Mouse (Mus musculus) kidney, postnatal 0 days (tissue): ENCODE data around the gene Sorl1. TPM values are rescaled to one million over a fixed set of nuclear protein-coding genes. Genes with fewer than 3 reads are reported as not detected.

Experiments used
- ATAC-seq: fragments of 200-750 bp; cut with Nextera tagmentation; replicated peaks from 2 replicates; pipeline ENCODE4 v1.8.0; 2017; ENCODE audit warnings: low read depth, moderate number of reproducible peaks, moderate TSS enrichment, moderate library complexity; ENCODE audit not compliant: low FRiP score
- DNase-seq: peaks from one replicate; pipeline ENCODE4 v3.0.0-alpha.2; 2016; ENCODE audit warnings: low spot score
- H3K27ac ChIP-seq: fragments of 300-500 bp; sonication (generic); 2 replicates; pipeline ENCODE4 v1.5.1; 2014; ENCODE audit warnings: mild to moderate bottlenecking
- H3K27me3 ChIP-seq: fragments of 300-500 bp; sonication (generic); 2 replicates; pipeline ENCODE4 v1.6.1; 2014; ENCODE audit warnings: low read length, mixed read lengths; ENCODE audit not compliant: insufficient read depth
- H3K36me3 ChIP-seq: fragments of 300-500 bp; sonication (generic); 2 replicates; pipeline ENCODE4 v1.6.1; 2014; ENCODE audit warnings: low read length, mixed read lengths; ENCODE audit not compliant: insufficient read depth
- H3K4me1 ChIP-seq: fragments of 300-500 bp; sonication (generic); replicated peaks from 2 replicates; pipeline ENCODE4 v1.6.1; 2014; ENCODE audit warnings: antibody characterized with exemption, low read length, mixed read lengths; ENCODE audit not compliant: insufficient read depth
- H3K4me2 ChIP-seq: fragments of 300-500 bp; sonication (generic); 2 replicates; pipeline ENCODE4 v1.6.1; 2014; ENCODE audit warnings: mild to moderate bottlenecking, low read length, moderate library complexity, mixed read lengths
- H3K4me3 ChIP-seq: fragments of 300-500 bp; sonication (generic); replicated peaks from 2 replicates; pipeline ENCODE4 v1.5.1; 2014; ENCODE audit warnings: low read depth, low read length
- H3K9ac ChIP-seq: fragments of 300-500 bp; sonication (generic); 2 replicates; pipeline ENCODE4 v1.6.1; 2014; ENCODE audit warnings: low read depth, low read length
- H3K9me3 ChIP-seq: fragments of 300-500 bp; sonication (generic); replicated peaks from 2 replicates; pipeline ENCODE4 v1.6.1; 2016; ENCODE audit warnings: low read length, inconsistent platforms, mixed read lengths
- CTCF ChIP-seq: IDR thresholded peaks from 2 replicates; pipeline ENCODE4 v1.5.1; 2016; ENCODE audit warnings: antibody characterized with exemption, low read depth, mild to moderate bottlenecking, moderate library complexity
- WGBS: fragments of 180-500 bp; shearing (Covaris S2); extraction: QIAGEN DNeasy Blood & Tissue Kit; methylation state at CpG from one replicate; pipeline ENCODE4 v1.1.7; 2014; 5-methylcytosine and 5-hydroxymethylcytosine counted together
- polyA plus RNA-seq: library from polyadenylated mRNA; unstranded; fragments of >200 nt; fragmentation: Nextera tagmentation; extraction: Ambion mirVana; gene quantifications from 2 replicates; pipeline ENCODE4 v1.2.1, GENCODE M21; 2015

Gene Sorl1
- polyA plus RNA-seq, 1 experiment from 2014 or later, result 11.1 TPM

DNA sequence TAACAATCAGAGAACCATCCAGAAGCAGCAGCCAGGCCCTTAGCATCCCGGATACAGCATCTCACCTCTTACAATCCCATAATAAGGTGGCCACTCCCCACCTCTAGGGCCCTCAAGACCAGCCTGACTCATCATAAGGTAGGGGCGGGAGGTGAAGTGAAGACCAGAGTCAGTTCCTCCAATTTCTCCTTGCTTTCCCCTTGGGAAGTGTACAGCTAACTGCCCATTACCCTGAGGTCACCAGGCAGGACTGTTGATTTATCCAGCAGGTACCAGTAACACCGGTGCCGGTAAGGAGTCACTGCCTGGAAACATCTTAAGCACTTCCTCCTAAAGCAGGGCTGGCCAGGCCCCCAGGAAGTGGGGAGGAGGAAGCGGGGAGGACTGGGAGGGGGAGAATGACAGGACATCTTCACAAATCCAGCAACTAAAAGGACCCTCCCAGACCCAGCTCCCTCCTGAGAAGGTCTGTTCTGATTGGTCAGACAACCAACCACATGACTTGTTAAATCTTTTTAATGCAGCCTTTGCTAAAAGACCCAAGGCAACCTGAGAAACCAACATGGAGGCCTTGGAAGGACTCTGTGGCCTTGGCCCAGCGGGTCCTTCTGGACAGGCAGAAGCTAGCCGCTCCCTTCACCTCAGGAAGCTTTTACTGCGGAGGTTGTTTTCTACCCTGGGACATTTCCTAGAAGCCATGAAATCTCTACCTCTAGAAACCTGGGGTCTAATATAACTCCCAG is 26.2 kb downstream of the Sorl1 start:
- ATAC-seq (no peak; the same call in 1 of the 2 replicates), DNase-seq (no peak)
- no peak for TF ChIP-seq CTCF
- Histone ChIP-seq H3K9ac (no peak overlapping the region), H3K9me3 (no peaks in the 10 kb centered on the region), H3K36me3 (no peaks in the 10 kb centered on the region), H3K4me3 (no peak overlapping the region), H3K27me3 (no peaks in the 10 kb centered on the region), H3K4me1 (no peaks in the 10 kb centered on the region), H3K4me2 (no peak overlapping the region), H3K27ac (peak overlapping the region; percentile 70)
- WGBS, result 82% methylated on average over 8 of the region's 8 CpGs

DNA sequence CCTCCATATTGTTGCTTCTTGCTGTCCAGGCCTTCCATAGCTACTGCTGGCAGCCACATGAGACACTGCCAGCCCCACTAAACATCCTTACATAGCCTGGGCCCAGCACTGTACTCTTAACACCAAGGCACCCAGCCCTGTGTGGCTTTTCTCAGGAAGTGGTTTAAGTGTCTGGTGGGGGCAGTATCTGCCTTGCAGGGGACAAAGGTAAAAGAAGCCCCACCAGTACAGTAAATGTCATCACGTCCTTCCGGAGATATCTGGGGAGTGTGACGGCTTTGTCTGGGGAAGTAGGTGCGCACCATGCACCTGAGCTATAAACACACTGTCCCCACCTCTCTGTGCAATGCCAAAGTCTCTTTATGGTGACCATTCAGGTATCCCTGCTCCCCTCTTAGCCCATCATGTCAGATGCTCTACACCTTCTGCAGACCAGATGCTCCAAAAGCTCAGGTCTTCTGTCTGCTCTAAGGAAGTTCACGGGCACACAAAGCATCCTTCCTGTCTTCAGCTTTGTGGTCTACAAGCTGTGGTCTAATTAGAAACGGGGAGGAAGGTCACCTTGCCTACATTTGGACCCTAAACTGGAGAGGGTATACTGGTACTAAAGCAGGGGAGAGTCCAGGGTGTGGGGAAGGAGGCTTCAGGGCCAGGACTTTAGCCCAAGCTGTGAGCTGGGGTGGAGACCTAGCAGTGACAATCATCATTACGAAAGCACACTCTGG is 26.9 kb downstream of the Sorl1 start:
- H3K36me3 ChIP-seq, result no peaks in the 10 kb centered on the region
- H3K27me3 ChIP-seq, result no peaks in the 10 kb centered on the region
- TF ChIP-seq CTCF, result no peak
- no peak overlapping the region for H3K4me3 ChIP-seq
- H3K4me2 ChIP-seq, result no peak overlapping the region
- 94% methylated on average over 7 of the region's 7 CpGs for WGBS
- H3K9me3 ChIP-seq, result no peaks in the 10 kb centered on the region
- ATAC-seq (no peak), DNase-seq (no peak)
- H3K4me1 ChIP-seq, result no peaks in the 10 kb centered on the region
- H3K27ac ChIP-seq, result no peak overlapping the region
- no peak overlapping the region for H3K9ac ChIP-seq

DNA sequence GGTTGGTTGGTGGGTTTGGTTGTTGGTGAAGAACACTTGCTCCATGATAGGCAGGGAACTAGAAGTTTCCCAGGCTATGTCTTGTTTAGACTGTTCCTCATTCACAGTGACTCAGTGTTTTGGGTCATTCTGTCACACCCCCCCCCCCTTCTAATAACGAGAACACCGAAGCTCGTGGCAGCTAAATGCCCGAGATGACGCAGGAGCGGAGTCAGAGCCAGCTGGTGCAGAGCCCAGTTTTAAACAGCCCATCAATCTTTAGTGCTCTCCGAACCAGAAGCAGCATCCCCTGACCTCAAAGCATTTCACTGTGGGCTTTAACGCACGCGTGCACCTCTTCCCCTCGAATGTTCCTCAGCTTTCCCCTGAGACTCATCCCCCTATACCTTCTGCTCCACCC is 29.3 kb downstream of the Sorl1 start:
- Histone ChIP-seq H3K27me3 (no peaks in the 10 kb centered on the region), H3K9ac (no peak overlapping the region), H3K36me3 (no peaks in the 10 kb centered on the region), H3K27ac (no peak overlapping the region), H3K4me2 (no peak overlapping the region), H3K9me3 (no peaks in the 10 kb centered on the region), H3K4me3 (no peak overlapping the region), H3K4me1 (no peaks in the 10 kb centered on the region)
- no peak for TF ChIP-seq CTCF
- DNase-seq, result no peak
- no peak for ATAC-seq
- 21% methylated on average over 11 of the region's 11 CpGs for WGBS

- WGBS, result 69% methylated on average over 7 of the region's 7 CpGs
Observed at GRCm38 (mm10) chr9:42094028-42094551, 30.0 kb downstream of the Sorl1 start.

GRCm38 (mm10) chr9:42092749-42093148 is 31.3 kb downstream of the Sorl1 start:
- Histone ChIP-seq H3K4me1 (no peaks in the 10 kb centered on the region), H3K27ac (no peak overlapping the region), H3K9ac (no peak overlapping the region), H3K9me3 (no peaks in the 10 kb centered on the region), H3K36me3 (no peaks in the 10 kb centered on the region), H3K4me2 (no peak overlapping the region), H3K27me3 (no peaks in the 10 kb centered on the region), H3K4me3 (no peak overlapping the region)
- TF ChIP-seq CTCF, result no peak
- ATAC-seq, result no peak
- WGBS, result 67% methylated on average over 2 of the region's 2 CpGs
- no peak for DNase-seq

More at GRCm38 (mm10) chr9:42094028-42094551, 30.0 kb downstream of the Sorl1 start:
- H3K4me1 ChIP-seq, result no peaks in the 10 kb centered on the region
- no peaks in the 10 kb centered on the region for H3K9me3 ChIP-seq
- H3K27ac ChIP-seq, result no peak overlapping the region
- no peak for TF ChIP-seq CTCF
- no peak for ATAC-seq
- H3K36me3 ChIP-seq, result no peaks in the 10 kb centered on the region
- no peak overlapping the region for H3K4me2 ChIP-seq
- H3K9ac ChIP-seq, result no peak overlapping the region
- no peak overlapping the region for H3K4me3 ChIP-seq
- no peaks in the 10 kb centered on the region for H3K27me3 ChIP-seq
- DNase-seq, result no peak

DNA sequence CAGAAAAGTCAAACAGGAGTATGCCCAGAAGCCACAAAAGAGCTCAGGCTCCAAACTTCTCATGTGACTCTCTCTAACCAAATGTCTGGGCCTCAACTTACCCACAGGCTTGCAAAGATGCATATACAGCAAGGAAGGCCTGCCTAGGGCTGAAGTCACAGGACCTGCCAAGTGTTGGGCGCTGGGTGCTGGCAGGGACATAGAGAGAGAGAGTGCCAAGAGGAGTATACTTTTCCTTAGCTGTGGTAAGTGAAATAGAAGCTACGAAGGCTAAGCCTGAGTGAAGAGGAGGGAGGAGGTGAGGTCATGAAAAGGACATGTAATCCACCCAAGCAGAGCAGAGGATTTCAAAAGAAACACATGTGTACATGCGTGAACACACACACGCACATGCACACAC is 32.5 kb downstream of the Sorl1 start:
- Histone ChIP-seq H3K4me3 (no peak overlapping the region), H3K4me1 (no peaks in the 10 kb centered on the region), H3K9me3 (no peaks in the 10 kb centered on the region), H3K27me3 (no peaks in the 10 kb centered on the region), H3K36me3 (no peaks in the 10 kb centered on the region), H3K4me2 (no peak overlapping the region), H3K27ac (no peak overlapping the region), H3K9ac (no peak overlapping the region)
- DNase-seq (peak; percentile 46), ATAC-seq (no peak)
- no peak for TF ChIP-seq CTCF
- 67% methylated on average over 4 of the region's 4 CpGs for WGBS
